Mouse (Mus musculus): ENCODE measurements around the gene Rnf41.

GRCm38 (mm10) chr10:128410560-128410845 lies 954 bp upstream of the Rnf41 start:
- no peak for TF ChIP-seq CTCF (IDR thresholded peaks at IDR 0.05; ENCODE audit: low read depth)
- no peak for TF ChIP-seq EP300 (IDR thresholded peaks at IDR 0.05; ENCODE audit: low read depth)

All from heart, postnatal 0 days (tissue).